Mouse (Mus musculus): ENCODE data around the gene Col18a1. TPM values are rescaled to one million over a fixed set of nuclear protein-coding genes. Genes with fewer than 3 reads are reported as not detected.

Gene Col18a1
- polyA plus RNA-seq, 1 experiment = 45.7 TPM

DNA sequence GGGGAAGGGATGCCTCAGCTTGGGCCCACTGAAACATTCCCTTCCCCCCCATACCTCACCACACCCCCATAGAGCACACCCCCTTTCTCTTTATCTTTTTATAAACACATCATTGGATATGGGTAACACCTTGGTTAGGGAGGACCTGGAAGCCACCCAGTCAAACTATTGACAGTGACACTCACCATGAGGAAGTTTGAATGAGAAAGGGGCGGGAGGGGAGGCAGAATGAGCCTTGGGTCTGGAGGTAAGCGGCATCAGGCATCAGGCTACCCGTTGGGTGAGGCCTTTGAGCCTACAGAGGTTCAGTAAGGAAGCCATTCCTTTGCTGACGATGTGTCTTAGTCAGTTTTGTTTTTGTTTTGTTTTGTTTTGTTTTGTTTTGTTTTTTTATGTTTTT is 30.3 kb upstream of the Col18a1 start:
- Histone ChIP-seq H3K4me1 (ENCODE audit: control insufficient read depth, insufficient read depth, low read length) (no peaks in the 10 kb centered on the region), H3K4me3 (replicated peaks; ENCODE audit: insufficient read depth, low read depth, low read length) (no peak overlapping the region), H3K27ac (ENCODE audit: insufficient read depth, low read length) (no peak overlapping the region), H3K27me3 (ENCODE audit: control insufficient read depth, insufficient read depth, low read length) (no peaks in the 10 kb centered on the region)
- DNase-seq = no peak
- TF ChIP-seq POLR2A (IDR thresholded peaks at IDR 0.05; ENCODE audit: borderline replicate concordance, insufficient read depth, low read length) = no peak
- TF ChIP-seq CTCF (IDR thresholded peaks at IDR 0.05; ENCODE audit: borderline replicate concordance, insufficient read depth, low read depth, low read length) = no peak
- WGBS = 79% methylated on average over 4 of the region's 4 CpGs

- Histone ChIP-seq H3K27ac (ENCODE audit: insufficient read depth, low read length) (no peak overlapping the region), H3K27me3 (ENCODE audit: control insufficient read depth, insufficient read depth, low read length) (no peaks in the 10 kb centered on the region), H3K4me3 (replicated peaks; ENCODE audit: insufficient read depth, low read depth, low read length) (no peak overlapping the region), H3K4me1 (ENCODE audit: control insufficient read depth, insufficient read depth, low read length) (no peaks in the 10 kb centered on the region)
- DNase-seq = no peak
- 89% methylated on average over 3 of the region's 3 CpGs for WGBS
- no peak for TF ChIP-seq CTCF (IDR thresholded peaks at IDR 0.05; ENCODE audit: borderline replicate concordance, insufficient read depth, low read depth, low read length)
- no peak for TF ChIP-seq POLR2A (IDR thresholded peaks at IDR 0.05; ENCODE audit: borderline replicate concordance, insufficient read depth, low read length)
These were observed 29.8 kb upstream of the Col18a1 start for GRCm38 (mm10) chr10:77196115-77196514.

DNA sequence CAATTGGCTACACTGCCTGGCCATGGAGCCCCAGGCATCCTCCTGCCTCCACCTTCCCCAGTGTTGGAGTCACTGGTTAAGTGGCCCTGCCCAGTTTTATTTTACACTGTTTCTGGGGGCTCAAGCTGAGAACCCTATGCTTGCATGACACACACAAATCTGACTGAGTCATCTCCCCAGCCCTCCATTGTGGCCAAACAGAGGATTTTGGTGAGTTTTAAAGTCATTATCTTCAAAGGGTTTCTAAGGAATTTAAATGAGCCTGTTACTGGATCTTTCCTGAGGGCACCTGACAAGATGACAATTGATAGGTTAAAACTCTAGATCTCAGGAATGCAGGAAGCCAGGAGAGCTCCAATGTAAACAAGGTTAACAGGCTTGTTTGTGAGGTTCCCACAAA is 27.1 kb upstream of the Col18a1 start:
- no peak for DNase-seq
- no peaks in the 10 kb centered on the region for H3K4me1 ChIP-seq (ENCODE audit: control insufficient read depth, insufficient read depth, low read length)
- H3K27me3 ChIP-seq (ENCODE audit: control insufficient read depth, insufficient read depth, low read length) = no peaks in the 10 kb centered on the region
- no peak overlapping the region for H3K4me3 ChIP-seq (replicated peaks; ENCODE audit: insufficient read depth, low read depth, low read length)
- TF ChIP-seq POLR2A (IDR thresholded peaks at IDR 0.05; ENCODE audit: borderline replicate concordance, insufficient read depth, low read length) (no peak), CTCF (IDR thresholded peaks at IDR 0.05; ENCODE audit: borderline replicate concordance, insufficient read depth, low read depth, low read length) (no peak)
- H3K27ac ChIP-seq (ENCODE audit: insufficient read depth, low read length) = no peak overlapping the region

DNA sequence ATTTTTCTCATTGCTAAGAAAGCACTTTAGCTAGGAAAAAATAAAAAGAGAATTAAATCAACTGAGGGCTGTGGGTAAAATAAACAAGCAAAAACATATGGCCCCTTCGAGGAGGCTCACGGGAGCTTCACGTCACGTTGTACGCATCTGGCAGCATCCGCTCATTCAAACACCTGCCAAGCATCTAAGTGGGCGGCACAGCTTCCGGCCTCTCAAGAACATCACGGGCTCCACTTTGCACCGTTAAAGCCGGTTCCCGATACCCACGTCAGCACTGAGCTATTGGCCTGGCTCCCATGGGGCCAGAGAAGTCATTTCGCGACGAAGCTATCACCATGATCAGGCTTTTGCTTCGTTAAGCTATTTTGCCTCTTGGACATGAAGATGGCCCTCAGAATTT is 26.4 kb upstream of the Col18a1 start:
- 39% methylated on average over 17 of the region's 17 CpGs for WGBS

GRCm38 (mm10) chr10:77190967-77191915 is 24.9 kb upstream of the Col18a1 start:
- H3K27me3 ChIP-seq (ENCODE audit: control insufficient read depth, insufficient read depth, low read length) = no peaks in the 10 kb centered on the region
- H3K27ac ChIP-seq (ENCODE audit: insufficient read depth, low read length) = no peak overlapping the region
- no peak for DNase-seq
- 32% methylated on average over 10 of the region's 10 CpGs for WGBS
- TF ChIP-seq POLR2A (IDR thresholded peaks at IDR 0.05; ENCODE audit: borderline replicate concordance, insufficient read depth, low read length) = no peak
- H3K4me3 ChIP-seq (replicated peaks; ENCODE audit: insufficient read depth, low read depth, low read length) = no peak overlapping the region
- H3K4me1 ChIP-seq (ENCODE audit: control insufficient read depth, insufficient read depth, low read length) = no peaks in the 10 kb centered on the region

More for the DNA sequence above, 26.4 kb upstream of the Col18a1 start:
- Histone ChIP-seq H3K27me3 (ENCODE audit: control insufficient read depth, insufficient read depth, low read length) (no peaks in the 10 kb centered on the region), H3K4me1 (ENCODE audit: control insufficient read depth, insufficient read depth, low read length) (no peaks in the 10 kb centered on the region), H3K4me3 (replicated peaks; ENCODE audit: insufficient read depth, low read depth, low read length) (no peak overlapping the region), H3K27ac (ENCODE audit: insufficient read depth, low read length) (no peak overlapping the region)
- no peak for DNase-seq
- TF ChIP-seq CTCF (IDR thresholded peaks at IDR 0.05; ENCODE audit: borderline replicate concordance, insufficient read depth, low read depth, low read length) (no peak), POLR2A (IDR thresholded peaks at IDR 0.05; ENCODE audit: borderline replicate concordance, insufficient read depth, low read length) (no peak)

- TF ChIP-seq POLR2A (IDR thresholded peaks at IDR 0.05; ENCODE audit: borderline replicate concordance, insufficient read depth, low read length) (no peak), CTCF (IDR thresholded peaks at IDR 0.05; ENCODE audit: borderline replicate concordance, insufficient read depth, low read depth, low read length) (no peak)
- Histone ChIP-seq H3K27me3 (ENCODE audit: control insufficient read depth, insufficient read depth, low read length) (no peaks in the 10 kb centered on the region), H3K27ac (ENCODE audit: insufficient read depth, low read length) (no peak overlapping the region), H3K4me1 (ENCODE audit: control insufficient read depth, insufficient read depth, low read length) (no peaks in the 10 kb centered on the region), H3K4me3 (replicated peaks; ENCODE audit: insufficient read depth, low read depth, low read length) (no peak overlapping the region)
- no peak for DNase-seq
- WGBS = 49% methylated on average over 7 of the region's 7 CpGs
These were observed 21.1 kb upstream of the Col18a1 start for GRCm38 (mm10) chr10:77187427-77187826.

DNA sequence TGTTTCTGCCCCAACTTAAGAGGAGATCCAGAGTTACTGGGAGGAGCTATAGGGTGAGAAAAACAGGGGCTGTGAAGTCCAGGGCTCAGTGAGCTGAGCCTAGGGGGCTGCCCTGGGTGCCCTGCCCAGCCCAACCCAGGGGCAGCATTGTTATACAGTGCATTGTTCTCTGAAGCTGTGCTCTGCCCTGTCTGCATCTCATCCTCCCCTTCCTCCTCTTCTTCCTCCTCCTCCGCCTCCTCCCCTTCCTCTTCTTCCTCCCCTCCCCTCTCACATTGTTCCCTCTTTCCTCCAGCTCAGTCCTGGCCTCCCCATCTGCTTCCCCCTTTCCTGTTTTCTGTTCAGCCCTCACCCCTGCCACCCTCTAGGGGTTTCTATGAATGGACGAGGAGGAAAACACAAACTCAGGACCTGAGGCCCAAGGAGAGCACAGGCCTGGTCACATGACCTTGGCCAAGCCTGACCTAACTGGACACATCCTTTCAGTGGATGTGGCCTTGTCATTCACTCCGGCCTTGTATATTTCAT is 16.5 kb upstream of the Col18a1 start:
- Histone ChIP-seq H3K27ac (ENCODE audit: insufficient read depth, low read length) (no peak overlapping the region), H3K4me1 (ENCODE audit: control insufficient read depth, insufficient read depth, low read length) (no peaks in the 10 kb centered on the region), H3K4me3 (replicated peaks; ENCODE audit: insufficient read depth, low read depth, low read length) (no peak overlapping the region), H3K27me3 (ENCODE audit: control insufficient read depth, insufficient read depth, low read length) (no peaks in the 10 kb centered on the region)
- DNase-seq = no peak
- 69% methylated on average over 3 of the region's 3 CpGs for WGBS
- TF ChIP-seq CTCF (IDR thresholded peaks at IDR 0.05; ENCODE audit: borderline replicate concordance, insufficient read depth, low read depth, low read length) = no peak
- TF ChIP-seq POLR2A (IDR thresholded peaks at IDR 0.05; ENCODE audit: borderline replicate concordance, insufficient read depth, low read length) = no peak

- no peaks in the 10 kb centered on the region for H3K4me1 ChIP-seq (ENCODE audit: control insufficient read depth, insufficient read depth, low read length)
- H3K4me3 ChIP-seq (replicated peaks; ENCODE audit: insufficient read depth, low read depth, low read length) = no peak overlapping the region
- 39% methylated on average over 3 of the region's 3 CpGs for WGBS
- H3K27ac ChIP-seq (ENCODE audit: insufficient read depth, low read length) = no peak overlapping the region
- no peaks in the 10 kb centered on the region for H3K27me3 ChIP-seq (ENCODE audit: control insufficient read depth, insufficient read depth, low read length)
- TF ChIP-seq CTCF (IDR thresholded peaks at IDR 0.05; ENCODE audit: borderline replicate concordance, insufficient read depth, low read depth, low read length) = no peak
- no peak for TF ChIP-seq POLR2A (IDR thresholded peaks at IDR 0.05; ENCODE audit: borderline replicate concordance, insufficient read depth, low read length)
- no peak for DNase-seq
These were observed 13.8 kb upstream of the Col18a1 start for GRCm38 (mm10) chr10:77180110-77180509.
